Mouse (Mus musculus): ENCODE results near the gene Epb41l1.

Gene Epb41l1

DNA sequence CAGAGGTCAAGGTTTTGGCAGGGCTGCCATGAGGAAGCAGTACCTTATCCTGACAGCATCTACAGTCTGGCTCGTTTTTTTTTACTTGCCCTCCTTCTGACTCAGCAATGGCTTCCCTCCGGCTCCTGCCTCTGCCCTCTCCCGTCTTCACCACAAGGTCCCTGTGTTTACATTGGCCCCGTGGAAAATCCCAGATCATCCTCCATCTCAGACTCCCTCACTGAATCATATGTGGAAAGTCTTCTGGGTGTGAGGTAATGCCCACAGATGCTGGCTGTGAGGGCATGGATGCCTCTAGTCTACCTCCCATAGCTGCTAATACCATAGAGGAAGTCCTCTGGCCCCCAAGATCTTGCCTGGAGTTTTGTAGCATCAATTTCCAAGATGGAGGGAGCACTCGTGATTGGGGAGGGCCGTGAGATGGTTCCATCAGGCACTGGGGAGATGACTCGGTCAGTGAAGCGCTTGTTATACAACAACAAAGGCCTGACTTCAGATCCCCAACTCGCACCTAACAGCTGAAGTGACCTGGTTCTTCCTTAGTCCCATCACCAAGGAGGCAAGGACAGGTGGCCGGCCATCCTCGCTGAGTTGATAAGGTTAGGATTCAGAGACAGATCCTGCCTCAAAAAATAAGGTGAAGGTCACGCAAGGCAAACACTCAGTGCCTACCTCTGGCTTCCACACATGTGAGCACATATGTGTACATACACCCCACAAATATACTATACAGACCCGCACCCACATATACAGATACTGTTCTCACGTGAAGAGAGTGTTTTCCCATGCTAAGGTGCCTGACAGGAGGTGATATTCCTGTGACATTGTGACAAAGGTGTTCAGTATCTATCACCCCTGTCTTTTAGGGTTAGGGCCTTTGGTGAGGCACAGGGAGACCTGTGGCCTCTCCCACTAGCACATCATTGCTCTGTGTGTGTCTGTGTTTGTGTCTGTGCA, 36.0 kb downstream of the Epb41l1 start:
- in situ Hi-C loops (cut with MboI, MseI) = loop anchor here (10.0 kb wide), 1 partner anchor 1052 kb away; no protein-coding TSS in a partner anchor

DNA sequence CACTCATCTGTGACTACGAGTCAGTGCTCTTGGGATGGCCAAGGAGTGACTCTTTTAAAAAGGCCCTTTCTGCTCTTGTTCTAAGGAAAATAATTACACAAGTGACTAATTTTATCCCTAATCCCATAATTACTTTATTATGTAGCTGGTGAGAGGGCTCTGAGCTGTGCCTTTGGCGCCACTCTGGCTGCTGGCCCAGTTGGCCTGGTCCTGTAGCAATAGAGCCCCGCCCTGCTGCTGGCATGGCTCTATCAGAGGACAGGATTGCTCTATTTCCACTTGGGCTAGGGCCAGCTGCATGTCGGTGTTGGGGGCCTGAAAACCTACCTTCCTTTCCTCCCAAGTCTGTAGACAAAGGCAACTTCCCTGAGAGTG, 36.6 kb downstream of the Epb41l1 start:
- in situ Hi-C loops (cut with MboI, MseI) = loop anchor here (10.0 kb wide), 1 partner anchor 1053 kb away; no protein-coding TSS in a partner anchor

DNA sequence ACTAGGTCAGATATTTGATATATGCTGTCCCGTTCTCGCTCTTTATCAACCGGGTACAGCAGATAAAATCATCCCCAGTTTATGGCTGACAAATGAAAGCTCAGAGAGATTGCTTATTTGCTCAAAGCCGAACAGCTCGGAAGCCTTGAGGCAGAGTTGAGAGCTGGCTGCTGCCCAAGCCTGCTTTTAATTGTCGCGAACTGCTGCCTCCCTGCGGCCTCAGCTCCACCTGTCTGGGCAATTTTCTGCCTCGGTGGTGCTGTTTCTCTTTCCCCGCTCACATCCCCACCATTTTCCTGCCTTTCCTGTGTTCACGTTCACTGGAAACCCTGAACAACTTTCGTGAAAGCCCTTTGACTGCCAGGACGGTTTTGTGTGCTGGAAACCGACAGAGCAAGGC, 39.8 kb downstream of the Epb41l1 start:
- in situ Hi-C loops (cut with MboI, MseI) = no loop called here

DNA sequence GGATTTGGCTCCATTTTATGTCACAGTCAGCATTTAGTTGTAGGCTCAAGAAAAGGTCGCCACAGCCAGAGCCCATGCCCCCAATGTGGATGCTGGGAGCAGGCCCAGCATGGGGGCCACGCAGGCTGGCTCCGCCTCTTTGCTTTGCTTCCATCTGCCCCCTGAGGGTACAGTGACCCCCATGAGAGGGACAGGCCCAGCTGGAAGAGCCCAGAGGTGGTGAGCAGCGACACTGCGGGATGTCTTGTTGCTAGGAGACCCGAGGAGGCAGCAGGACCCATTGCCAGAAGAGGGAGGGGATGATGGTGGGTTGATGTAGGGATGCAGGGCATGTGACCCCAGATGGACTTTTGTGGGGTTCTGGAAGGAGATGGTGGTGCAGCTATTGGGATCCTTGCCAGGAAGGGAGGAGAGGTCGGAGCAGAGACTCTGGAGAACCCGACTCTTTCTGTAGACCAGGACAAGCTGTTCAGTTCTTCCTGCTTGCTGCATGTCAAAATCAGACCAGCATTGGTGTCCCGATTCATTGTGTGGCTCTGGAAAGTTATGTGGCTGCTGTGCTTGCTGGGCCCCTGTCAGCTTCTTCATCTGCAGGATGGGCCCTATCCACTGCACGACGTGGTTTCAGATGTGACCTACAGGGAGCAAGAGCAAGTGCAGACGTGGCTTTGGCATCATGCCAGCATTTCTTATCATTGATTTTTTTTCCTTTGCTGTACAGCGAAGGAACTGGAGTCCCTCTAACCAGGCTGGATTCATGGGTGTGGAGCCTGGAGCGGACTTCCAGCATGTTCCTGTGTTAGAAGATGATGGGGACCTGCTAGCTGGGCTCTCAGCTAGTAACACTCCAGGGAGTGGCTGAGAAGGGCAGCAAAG, 41.7 kb downstream of the Epb41l1 start:
- in situ Hi-C loops (cut with MboI, MseI) = no loop called here

DNA sequence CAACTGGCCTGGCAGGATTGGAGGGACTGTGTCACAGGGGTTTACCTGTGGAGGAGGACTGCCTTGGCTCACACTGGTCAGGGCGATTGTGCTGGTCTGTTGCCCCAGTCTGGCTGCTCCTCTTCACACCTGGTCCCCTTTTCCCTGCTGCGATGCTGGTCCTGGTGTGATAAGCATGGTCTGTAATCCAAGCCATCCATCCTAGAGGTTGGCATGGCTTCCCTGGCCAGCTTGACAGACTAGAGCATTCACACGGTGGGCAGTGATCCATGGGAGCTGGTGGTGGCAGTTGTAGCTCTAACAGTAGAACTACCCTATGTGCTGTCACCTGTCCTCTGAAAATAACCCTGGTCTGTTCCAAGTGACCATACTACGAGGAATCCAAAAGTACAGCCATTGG, 43.7 kb downstream of the Epb41l1 start:
- in situ Hi-C loops (cut with MboI, MseI) = no loop called here

DNA sequence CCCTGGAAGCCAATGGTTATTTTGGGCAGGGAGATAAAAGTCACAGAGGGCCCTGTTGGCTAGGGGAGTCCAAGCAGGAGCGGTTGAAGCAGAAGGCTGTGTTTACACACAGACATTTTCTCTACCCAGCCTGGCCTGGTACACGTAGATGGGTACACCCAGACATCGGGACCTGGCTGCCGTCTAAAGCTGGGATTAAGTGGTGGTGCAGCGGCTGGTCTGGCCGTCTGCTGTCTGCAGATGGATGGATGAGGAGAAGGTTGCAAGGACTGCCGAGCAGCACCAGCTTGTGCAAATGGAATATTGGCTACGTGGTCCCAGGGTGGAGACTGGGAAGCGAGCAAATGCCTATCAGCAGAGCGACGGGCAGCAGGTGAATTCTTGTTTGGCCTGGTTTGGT, 46.8 kb downstream of the Epb41l1 start:
- in situ Hi-C loops (cut with MboI, MseI) = no loop called here

DNA sequence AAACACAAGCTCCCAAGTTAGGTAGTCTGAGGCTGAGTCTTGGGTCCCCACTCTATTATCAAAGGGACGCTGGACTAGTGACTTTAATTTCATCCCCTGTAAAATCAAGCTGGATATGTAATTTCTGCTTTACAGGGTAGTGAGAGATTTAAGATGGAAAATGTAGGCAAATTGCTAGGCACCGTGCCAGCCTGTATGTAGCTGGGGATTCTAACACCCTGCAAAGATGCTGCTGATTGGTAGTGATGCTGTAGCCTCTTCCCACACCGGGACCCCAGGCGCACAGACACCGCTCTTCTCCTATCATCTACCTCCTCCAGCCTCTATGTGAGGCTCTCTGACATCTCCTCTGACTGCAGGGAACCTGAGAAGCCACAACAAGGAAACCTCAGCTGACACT, 48.2 kb downstream of the Epb41l1 start:
- in situ Hi-C loops (cut with MboI, MseI) = no loop called here

DNA sequence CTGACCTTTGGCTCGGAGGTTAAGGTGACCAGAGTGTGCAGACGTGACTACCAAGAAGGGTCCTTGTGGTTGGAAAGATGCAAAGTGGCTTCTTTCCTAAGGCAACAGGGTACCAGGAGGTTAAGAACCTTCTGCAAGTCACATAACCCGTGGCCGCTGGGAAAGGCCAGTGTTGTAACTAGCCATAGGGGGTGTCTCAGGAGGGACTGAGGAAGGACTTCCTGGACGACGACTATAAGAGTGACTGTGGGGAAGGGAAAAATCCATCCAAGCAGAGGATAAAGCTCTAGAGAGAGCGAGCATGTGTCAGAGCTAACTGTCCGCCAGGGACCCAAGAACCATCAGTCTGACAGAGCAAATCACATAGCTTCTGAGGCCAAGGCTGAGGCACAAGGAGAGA, 48.8 kb downstream of the Epb41l1 start:
- in situ Hi-C loops (cut with MboI, MseI) = no loop called here

DNA sequence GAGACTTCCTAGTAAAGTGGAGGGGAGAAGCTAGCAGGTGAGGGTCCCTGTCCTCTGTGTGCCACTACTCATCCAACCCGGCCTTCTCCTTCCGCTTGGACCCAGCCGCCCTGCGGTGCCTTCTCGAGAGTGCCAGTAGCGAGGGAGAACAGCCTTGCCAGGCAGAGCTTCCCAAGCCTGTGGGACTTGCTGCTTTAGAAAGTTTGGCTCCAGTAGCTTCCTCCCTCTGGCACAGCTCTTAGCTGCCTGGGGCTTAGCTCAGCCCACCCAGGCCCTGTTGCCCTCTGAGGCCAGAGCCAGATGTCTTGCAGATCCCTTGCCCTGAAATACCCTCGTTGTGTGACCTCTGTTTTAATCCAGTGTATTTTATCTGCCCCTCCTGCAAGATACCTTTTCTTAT, 50.2 kb downstream of the Epb41l1 start:
- in situ Hi-C loops (cut with MboI, MseI) = no loop called here

DNA sequence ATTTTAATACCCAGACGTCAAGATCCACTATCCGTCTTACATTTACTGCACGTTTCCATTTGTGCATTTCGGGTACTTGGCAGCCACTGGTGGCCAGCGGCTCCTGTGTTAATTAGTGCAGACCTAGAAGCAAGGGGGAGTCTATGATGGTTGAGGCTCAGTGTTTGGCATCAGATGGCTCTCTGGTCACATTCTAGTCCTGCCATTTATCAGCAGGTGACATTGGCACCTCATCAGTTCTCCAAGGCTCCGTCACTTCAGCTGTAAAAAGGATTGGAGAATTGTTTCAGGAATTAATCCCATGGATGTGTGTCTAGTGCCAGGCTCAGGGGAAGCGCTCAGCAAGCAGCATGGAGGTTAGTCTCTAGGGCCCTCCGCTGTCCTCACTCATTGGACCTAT, 51.6 kb downstream of the Epb41l1 start:
- in situ Hi-C loops (cut with MboI, MseI) = no loop called here

DNA sequence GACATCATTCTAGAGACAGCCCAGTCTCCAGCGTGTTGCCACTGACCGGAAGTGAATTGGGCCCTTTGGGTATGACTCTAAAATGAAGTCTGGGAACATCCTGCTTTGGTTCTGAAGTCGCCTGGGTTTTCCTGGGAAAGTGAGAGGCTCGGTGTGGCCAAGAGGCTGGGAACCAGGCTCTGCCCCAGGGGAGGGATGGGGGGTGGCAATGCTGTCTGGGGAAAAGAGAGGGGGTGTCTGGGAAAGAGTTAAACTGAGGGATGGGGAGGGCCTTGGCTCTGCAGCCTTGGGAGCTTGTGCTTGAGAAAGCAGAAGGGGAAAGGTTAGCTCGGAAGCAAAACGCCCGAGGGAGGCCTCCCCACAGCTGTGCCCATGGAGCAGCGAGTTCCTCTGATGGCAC, 53.0 kb downstream of the Epb41l1 start:
- in situ Hi-C loops (cut with MboI, MseI) = no loop called here

DNA sequence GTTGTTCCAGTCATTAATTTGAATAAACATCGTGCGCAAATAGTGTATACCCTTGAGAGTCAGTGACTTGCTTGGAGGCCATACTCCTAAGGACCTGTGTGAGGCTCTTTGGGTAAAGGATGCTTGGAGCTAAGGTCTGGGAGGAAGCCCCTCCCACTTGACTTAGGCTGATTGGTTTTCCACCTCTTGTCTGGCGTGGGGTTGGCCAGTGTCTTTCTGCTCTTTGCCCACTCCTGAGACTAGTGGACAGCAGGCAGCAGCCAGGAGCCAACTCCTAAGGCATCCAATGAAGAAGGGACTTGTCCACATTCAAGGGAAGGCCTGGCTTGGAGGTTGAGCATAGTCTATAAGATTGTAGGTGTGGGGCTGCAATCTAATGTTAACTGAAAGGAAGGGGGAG, 53.4 kb downstream of the Epb41l1 start:
- in situ Hi-C loops (cut with MboI, MseI) = no loop called here

DNA sequence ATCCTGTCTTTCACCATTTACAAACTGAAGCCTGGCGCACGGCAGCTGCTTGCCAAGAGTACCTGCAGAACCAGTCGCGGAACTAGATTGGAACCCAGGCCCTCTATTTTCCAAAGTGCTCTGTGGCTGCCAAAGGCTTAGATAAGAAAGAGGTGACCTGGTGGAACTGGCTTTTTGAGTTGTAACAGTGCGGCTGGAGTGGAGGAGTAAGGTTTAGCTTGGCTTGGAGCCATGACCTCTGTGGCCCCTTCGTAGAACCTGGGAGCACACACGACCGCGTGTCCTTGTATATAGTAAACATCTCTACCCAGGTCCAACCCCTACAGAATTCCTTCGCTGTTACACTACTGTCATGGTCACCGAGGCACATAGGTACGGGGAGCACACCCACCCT, 54.2 kb downstream of the Epb41l1 start:
- in situ Hi-C loops (cut with MboI, MseI) = no loop called here

DNA sequence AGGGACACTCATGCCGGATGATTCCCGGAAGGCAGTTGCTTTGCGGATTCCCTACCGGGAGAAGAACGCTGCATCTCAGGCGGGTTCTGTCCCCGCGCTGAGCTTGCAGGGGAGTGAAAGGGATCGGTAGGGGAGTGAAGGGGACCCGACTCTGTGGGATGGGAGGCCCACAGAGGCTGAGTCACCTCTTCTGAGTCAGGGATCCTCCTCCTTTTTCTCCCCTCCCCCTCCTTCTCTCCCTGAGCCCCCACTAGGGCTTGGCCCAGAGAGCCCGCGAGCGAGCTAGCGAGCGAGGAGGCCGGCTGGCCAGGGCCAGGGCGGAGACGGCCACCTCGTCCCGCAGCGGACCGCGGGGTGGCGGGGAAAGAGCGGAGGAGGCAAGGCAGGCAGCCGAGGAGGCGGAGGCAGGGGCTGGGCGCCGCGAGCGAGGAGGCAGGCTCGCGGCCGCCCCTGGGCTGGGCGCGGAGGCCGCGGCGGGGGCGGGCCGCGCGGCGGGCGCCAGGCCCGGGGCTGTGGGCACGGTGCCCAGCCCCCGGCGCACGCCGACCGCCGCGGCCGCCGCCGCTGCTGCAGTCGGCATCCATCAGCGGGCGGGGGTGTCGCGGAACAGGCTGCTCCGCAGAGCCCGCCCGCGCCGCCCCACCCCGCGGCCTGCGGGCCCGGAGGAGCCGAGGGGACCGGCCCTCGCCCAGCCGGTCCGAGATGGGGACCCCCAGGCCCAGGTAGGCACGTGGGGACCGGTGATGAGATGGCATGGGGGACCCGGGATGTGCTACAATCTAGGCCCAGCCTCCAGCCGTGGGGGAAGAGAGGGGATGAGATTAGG, 54.8 kb downstream of the Epb41l1 start:
- in situ Hi-C loops (cut with MboI, MseI) = no loop called here

DNA sequence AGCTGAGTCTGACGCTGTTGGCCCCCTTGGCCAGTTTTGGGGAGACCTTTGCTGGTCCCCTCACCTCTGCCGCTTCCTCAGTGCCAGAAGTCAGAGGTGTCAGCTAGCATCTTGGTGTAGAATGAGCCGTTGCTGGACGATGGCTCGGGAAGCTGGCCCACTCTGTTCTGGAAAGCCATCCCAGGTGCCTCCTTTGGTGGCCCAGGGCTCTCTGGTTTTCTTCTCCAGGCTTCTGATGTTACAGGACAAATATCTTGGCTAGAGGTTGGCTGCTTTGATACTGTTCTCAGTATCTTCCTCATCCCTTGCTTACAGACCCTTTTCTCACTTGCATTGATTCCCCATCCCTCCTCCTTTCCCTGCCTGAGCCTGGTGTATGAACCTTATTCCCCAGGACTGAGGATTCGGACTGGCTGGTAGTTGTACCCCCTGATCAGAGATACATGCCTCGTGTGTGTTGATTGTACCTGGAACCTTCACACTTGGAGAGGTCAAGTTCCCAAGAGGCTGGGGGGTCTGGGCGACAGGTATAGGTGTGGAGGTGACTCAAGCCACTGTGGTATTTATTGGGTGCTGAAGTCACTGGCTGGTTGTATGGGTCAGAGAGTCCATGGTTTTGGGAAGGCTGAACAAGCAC, 55.5 kb downstream of the Epb41l1 start:
- in situ Hi-C loops (cut with MboI, MseI) = no loop called here

DNA sequence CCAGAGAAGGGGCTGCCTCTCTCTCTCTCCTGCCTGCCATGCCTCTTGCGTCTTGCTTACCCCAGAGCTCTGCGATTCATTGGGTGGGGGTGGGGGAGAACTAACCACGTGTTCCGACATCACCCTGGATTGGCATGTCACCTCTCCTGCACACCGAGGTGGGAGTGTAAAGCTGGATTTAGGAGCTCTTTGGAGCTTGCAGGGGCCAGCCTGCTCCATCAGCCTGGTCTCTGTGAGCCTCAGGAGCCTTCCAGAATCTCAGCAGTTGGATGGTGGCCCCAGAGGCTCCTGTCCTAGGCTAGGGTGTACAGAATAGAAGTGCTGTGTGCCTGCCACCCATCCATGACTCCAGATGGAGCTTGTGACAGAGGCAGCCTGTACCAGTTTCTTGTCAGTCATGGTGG, 56.0 kb downstream of the Epb41l1 start:
- in situ Hi-C loops (cut with MboI, MseI) = no loop called here

DNA sequence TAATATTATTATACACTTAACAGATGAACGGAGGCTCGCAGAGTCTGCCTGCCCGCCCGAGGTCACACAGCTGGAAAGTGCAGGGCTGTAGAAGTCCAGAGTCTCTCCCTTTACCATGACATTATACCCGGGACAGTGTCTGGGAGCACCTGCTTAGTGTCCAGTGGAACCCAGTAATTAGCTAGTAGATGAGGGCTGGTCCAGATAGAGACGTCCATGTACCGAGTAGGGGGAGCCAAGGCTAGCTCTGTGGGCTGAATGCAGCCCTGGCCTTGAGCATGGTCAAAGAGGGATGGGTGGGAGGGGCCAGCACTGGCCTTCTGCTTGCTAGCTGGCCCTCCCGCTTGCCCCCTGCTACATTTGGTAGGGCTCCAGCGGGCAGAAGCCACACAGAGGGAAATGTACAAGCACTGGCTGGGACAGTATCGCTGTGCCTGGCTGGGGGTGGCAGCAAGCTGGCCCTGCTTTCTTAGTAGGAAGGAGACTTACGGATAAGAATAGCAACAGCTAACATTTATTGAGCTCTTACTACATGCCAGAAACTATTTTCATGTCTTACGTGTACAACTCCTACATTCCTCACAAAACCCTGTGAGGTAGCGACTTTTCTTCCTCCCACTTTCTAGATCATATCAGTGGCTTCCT, 57.5 kb downstream of the Epb41l1 start:
- in situ Hi-C loops (cut with MboI, MseI) = no loop called here

DNA sequence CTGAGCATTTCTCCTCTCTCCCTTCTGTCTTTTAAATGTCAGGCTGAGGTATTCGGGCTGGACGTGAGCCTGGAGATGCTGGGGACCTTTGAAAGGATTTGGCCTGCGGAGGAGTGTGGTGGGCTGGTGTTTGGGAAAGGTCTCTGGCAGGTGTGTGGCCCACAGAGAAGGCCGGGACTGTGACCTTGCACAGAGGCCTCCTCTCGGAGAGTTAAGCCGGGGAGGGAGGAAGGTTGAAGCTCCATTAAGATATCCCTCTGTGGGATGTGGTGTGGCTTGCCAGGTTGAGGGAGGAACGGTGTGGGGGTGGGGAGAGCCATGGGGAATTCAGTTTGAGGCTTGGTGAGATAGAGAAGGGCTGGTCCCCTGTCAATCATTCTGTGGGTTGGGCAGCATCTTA, 59.1 kb downstream of the Epb41l1 start:
- in situ Hi-C loops (cut with MboI, MseI) = no loop called here

DNA sequence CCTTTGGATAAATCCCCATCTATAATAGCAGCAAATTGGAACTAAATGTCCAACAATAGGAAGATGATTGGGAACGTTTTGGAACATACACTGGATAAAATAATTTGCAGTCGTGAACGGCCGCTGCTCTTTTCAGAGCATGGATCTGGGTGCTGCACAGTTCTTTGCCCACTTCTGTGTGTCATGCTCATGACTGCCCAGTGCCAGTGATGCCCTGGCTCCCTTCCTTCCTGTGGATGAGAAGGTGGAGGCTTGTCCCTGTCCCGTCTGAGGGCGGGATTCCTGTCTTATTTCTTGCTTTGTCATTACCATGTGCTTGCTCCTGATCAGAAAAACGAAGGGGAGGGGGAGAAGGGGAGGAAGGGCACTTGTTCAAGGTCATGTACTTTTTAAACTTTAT, 59.6 kb downstream of the Epb41l1 start:
- in situ Hi-C loops (cut with MboI, MseI) = no loop called here

DNA sequence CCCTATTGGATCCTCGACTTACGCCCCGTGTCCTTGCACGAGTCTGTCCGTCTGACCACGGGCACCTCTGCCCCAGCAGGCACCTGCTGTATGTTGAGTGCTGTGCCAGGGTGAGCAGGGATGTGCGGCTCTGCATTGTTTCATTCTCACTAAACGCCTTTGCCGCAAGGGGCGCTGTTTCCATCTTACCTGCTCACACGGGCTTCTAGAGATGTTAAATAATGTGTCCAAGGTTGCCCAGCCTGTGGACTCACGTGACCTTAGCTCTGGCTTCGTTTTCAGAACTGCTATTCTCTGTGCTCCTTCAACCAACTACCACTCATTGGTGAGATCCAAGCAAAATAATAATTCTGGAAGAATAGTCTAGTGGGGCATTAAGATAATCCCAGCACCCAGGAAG, 61.6 kb downstream of the Epb41l1 start:
- in situ Hi-C loops (cut with MboI, MseI) = no loop called here

DNA sequence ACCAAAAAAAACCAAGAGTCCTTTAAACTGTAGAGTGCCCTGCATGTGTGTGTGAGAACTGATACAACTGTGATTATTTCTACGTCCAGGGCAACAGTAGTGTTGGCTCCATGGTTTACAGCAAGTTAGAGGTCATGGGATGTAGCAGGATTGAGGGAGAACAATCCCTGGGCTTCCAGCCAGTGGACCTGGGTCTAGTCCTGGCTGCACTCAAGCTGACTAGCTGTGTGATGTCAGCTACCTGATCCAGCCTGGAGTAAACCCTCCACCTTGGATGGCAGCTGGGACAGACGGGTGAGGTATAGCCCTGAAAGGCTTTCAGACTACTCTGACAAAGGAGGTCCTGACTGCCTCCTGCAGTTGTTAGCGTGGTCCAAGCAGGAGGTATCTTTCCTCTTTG, 62.1 kb downstream of the Epb41l1 start:
- in situ Hi-C loops (cut with MboI, MseI) = no loop called here

Measured in T-helper 1 cell (primary cell).